Mouse (Mus musculus): ENCODE data around the gene Tbc1d22a. TPM values are rescaled to one million over a fixed set of nuclear protein-coding genes. Genes with fewer than 3 reads are reported as not detected.

Tbc1d22a gene
- polyA plus RNA-seq, 1 experiment: 39.8 TPM

DNA sequence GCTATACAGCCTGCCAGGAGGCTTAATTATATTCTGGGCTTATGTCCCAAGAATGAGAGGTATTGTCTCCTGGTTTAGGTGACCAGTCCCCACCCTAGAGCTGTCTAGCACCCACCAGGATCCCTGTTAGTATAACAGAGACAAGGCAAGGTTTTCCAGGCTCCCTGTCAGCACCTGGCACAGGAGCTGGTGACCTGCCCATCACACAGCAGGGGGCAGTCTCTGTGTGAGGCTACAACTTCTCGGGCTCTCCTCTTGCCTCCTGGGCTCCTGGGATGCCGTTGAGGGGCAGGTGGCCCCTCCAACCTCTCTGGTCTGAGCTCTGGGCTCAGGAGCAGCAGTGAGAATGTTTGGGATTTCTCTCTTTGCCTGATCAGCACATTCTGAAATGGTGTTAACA, 171.2 kb downstream of the Tbc1d22a start:
- no peak for TF ChIP-seq POLR2A (IDR thresholded peaks at IDR 0.05; ENCODE audit: borderline replicate concordance, low read depth, low read length)
- TF ChIP-seq CTCF (IDR thresholded peaks at IDR 0.05; ENCODE audit: low read depth, low read length): no peak
- Histone ChIP-seq H3K4me3 (ENCODE audit: insufficient read depth, low read length) (no peak overlapping the region), H3K4me1 (ENCODE audit: control insufficient read depth, insufficient read depth, low read length) (peaks cover 12% of the 10 kb centered on the region), H3K27ac (ENCODE audit: insufficient read depth, low read depth, low read length) (no peak overlapping the region)

- no peak overlapping the region for H3K4me3 ChIP-seq (ENCODE audit: insufficient read depth, low read length)
- H3K27ac ChIP-seq (ENCODE audit: insufficient read depth, low read depth, low read length): no peak overlapping the region
- peaks cover 12% of the 10 kb centered on the region for H3K4me1 ChIP-seq (ENCODE audit: control insufficient read depth, insufficient read depth, low read length)
- no peak for TF ChIP-seq POLR2A (IDR thresholded peaks at IDR 0.05; ENCODE audit: borderline replicate concordance, low read depth, low read length)
- no peak for TF ChIP-seq CTCF (IDR thresholded peaks at IDR 0.05; ENCODE audit: low read depth, low read length)
Measured at GRCm38 (mm10) chr15:86386325-86386724, 172.1 kb downstream of the Tbc1d22a start.

- no peak for TF ChIP-seq CTCF (IDR thresholded peaks at IDR 0.05; ENCODE audit: low read depth, low read length)
- TF ChIP-seq POLR2A (IDR thresholded peaks at IDR 0.05; ENCODE audit: borderline replicate concordance, low read depth, low read length): no peak
- Histone ChIP-seq H3K4me1 (ENCODE audit: control insufficient read depth, insufficient read depth, low read length) (peaks cover 12% of the 10 kb centered on the region), H3K27ac (ENCODE audit: insufficient read depth, low read depth, low read length) (no peak overlapping the region), H3K4me3 (ENCODE audit: insufficient read depth, low read length) (no peak overlapping the region)
Measured at GRCm38 (mm10) chr15:86388597-86388996, 174.3 kb downstream of the Tbc1d22a start.

- H3K4me3 ChIP-seq (ENCODE audit: insufficient read depth, low read length): no peak overlapping the region
- no peaks in the 10 kb centered on the region for H3K4me1 ChIP-seq (ENCODE audit: control insufficient read depth, insufficient read depth, low read length)
- no peak for TF ChIP-seq CTCF (IDR thresholded peaks at IDR 0.05; ENCODE audit: low read depth, low read length)
- no peak for TF ChIP-seq POLR2A (IDR thresholded peaks at IDR 0.05; ENCODE audit: borderline replicate concordance, low read depth, low read length)
- no peak overlapping the region for H3K27ac ChIP-seq (ENCODE audit: insufficient read depth, low read depth, low read length)
Measured at GRCm38 (mm10) chr15:86404866-86405265, 190.6 kb downstream of the Tbc1d22a start.

DNA sequence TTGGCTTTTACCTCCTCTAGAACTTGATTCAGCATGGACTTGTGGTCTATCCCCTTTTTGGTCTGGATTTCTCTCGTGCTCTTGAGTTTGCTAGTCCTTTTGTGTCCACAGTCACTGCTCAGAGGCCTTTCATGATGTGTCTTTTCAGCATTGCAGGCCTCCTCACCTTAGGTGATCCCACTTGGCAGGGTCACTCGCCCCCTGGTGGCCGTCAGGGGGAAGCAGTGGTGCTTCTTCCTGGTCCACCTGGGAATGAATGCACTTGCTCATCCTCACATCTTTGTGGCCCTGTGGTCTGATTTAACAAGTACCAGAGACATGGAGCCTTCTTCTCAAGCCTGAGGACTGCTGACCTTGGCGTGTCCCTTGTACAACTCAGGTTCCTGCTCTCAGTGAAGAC, 191.3 kb downstream of the Tbc1d22a start:
- TF ChIP-seq POLR2A (IDR thresholded peaks at IDR 0.05; ENCODE audit: borderline replicate concordance, low read depth, low read length) (no peak), CTCF (IDR thresholded peaks at IDR 0.05; ENCODE audit: low read depth, low read length) (peak; percentile 75)
- Histone ChIP-seq H3K4me1 (ENCODE audit: control insufficient read depth, insufficient read depth, low read length) (no peaks in the 10 kb centered on the region), H3K4me3 (ENCODE audit: insufficient read depth, low read length) (no peak overlapping the region), H3K27ac (ENCODE audit: insufficient read depth, low read depth, low read length) (no peak overlapping the region)

GRCm38 (mm10) chr15:86409352-86409751, 195.1 kb downstream of the Tbc1d22a start:
- H3K4me3 ChIP-seq (ENCODE audit: insufficient read depth, low read length): no peak overlapping the region
- H3K27ac ChIP-seq (ENCODE audit: insufficient read depth, low read depth, low read length): no peak overlapping the region
- TF ChIP-seq POLR2A (IDR thresholded peaks at IDR 0.05; ENCODE audit: borderline replicate concordance, low read depth, low read length) (no peak), CTCF (IDR thresholded peaks at IDR 0.05; ENCODE audit: low read depth, low read length) (no peak)

DNA sequence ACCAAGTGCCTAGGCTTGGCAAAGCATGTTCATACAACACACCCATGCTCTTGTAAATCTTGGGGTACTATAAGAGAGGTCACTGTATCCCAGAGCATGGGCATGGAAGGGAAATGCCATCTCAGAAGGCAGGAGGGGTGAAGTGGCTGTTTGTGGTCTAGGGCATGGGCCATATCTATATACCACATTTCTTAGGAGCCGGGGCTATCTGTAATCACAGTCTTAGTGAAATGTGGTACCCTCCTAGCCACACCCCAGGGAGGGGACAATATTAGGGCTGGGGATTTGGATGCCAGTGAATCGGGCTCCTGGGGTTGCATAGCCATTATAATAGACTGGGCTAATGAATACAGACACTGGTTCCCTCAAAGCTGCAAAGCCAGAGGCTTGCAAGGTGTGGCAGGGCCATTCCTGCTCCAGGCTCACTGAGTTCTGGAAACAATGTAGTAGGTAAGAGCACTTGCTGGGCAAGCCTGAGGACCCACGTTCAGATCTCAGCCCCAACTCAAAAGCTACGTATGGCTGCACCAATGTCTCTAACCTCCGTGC, 197.3 kb downstream of the Tbc1d22a start:
- Histone ChIP-seq H3K4me1 (ENCODE audit: control insufficient read depth, insufficient read depth, low read length) (no peaks in the 10 kb centered on the region), H3K27ac (ENCODE audit: insufficient read depth, low read depth, low read length) (no peak overlapping the region)
- TF ChIP-seq CTCF (IDR thresholded peaks at IDR 0.05; ENCODE audit: low read depth, low read length) (no peak), POLR2A (IDR thresholded peaks at IDR 0.05; ENCODE audit: borderline replicate concordance, low read depth, low read length) (no peak)

More at GRCm38 (mm10) chr15:86409352-86409751, 195.1 kb downstream of the Tbc1d22a start:
- no peaks in the 10 kb centered on the region for H3K4me1 ChIP-seq (ENCODE audit: control insufficient read depth, insufficient read depth, low read length)

GRCm38 (mm10) chr15:86415951-86416350, 201.7 kb downstream of the Tbc1d22a start:
- Histone ChIP-seq H3K4me1 (ENCODE audit: control insufficient read depth, insufficient read depth, low read length) (no peaks in the 10 kb centered on the region), H3K27ac (ENCODE audit: insufficient read depth, low read depth, low read length) (no peak overlapping the region), H3K4me3 (ENCODE audit: insufficient read depth, low read length) (no peak overlapping the region)
- TF ChIP-seq POLR2A (IDR thresholded peaks at IDR 0.05; ENCODE audit: borderline replicate concordance, low read depth, low read length) (no peak), CTCF (IDR thresholded peaks at IDR 0.05; ENCODE audit: low read depth, low read length) (no peak)

More for the DNA sequence above, 197.3 kb downstream of the Tbc1d22a start:
- H3K4me3 ChIP-seq (ENCODE audit: insufficient read depth, low read length): no peak overlapping the region

DNA sequence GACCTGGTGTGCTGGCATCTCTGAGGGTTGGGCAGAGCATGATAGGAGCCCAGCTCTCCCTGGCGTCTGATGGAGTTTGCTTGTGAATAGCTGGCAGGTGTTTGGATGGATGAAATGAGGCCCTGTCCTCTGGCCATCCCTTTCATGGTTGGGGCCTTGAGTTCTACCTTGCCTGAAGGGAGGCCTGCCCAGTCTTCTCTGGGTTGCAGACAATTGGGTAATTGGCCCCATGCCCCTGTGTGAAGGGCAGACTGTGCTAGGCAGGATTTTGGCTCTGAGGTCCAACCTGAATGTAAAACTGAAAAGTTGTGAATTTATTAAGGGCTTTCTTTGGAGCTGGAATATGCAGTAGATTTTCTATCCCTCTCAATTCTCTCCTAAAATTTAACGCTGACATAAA, 204.2 kb downstream of the Tbc1d22a start:
- Histone ChIP-seq H3K4me1 (ENCODE audit: control insufficient read depth, insufficient read depth, low read length) (peaks cover 4% of the 10 kb centered on the region; the same call in 1 of the 2 replicates), H3K27ac (ENCODE audit: insufficient read depth, low read depth, low read length) (no peak overlapping the region), H3K4me3 (ENCODE audit: insufficient read depth, low read length) (no peak overlapping the region)
- TF ChIP-seq CTCF (IDR thresholded peaks at IDR 0.05; ENCODE audit: low read depth, low read length) (no peak), POLR2A (IDR thresholded peaks at IDR 0.05; ENCODE audit: borderline replicate concordance, low read depth, low read length) (no peak)

- TF ChIP-seq POLR2A (IDR thresholded peaks at IDR 0.05; ENCODE audit: borderline replicate concordance, low read depth, low read length) (no peak), CTCF (IDR thresholded peaks at IDR 0.05; ENCODE audit: low read depth, low read length) (no peak)
- Histone ChIP-seq H3K4me1 (ENCODE audit: control insufficient read depth, insufficient read depth, low read length) (peaks cover 13% of the 10 kb centered on the region), H3K27ac (ENCODE audit: insufficient read depth, low read depth, low read length) (no peak overlapping the region), H3K4me3 (ENCODE audit: insufficient read depth, low read length) (no peak overlapping the region)
Measured at GRCm38 (mm10) chr15:86419620-86420019, 205.4 kb downstream of the Tbc1d22a start.

Measured in bone marrow macrophage, adult 2 months (primary cell).